Mouse (Mus musculus) kidney, embryonic 15.5 days (tissue): Measurements from ENCODE around the gene Aspg. TPM values are rescaled to one million over a fixed set of nuclear protein-coding genes. Genes with fewer than 3 reads are reported as not detected.
A peak's percentile ranks its signal among the peaks of the same experiment; 100 is the strongest.

ENCODE experiments used
- ATAC-seq: fragments of 200-750 bp; cut with Nextera tagmentation; replicated peaks from 2 replicates; pipeline ENCODE4 v1.8.0; 2017; ENCODE audit warnings: moderate TSS enrichment; ENCODE audit not compliant: low FRiP score
- H3K27ac ChIP-seq: fragments of 300-500 bp; sonication (generic); 2 replicates; pipeline ENCODE4 v1.5.1; 2015; ENCODE audit warnings: mild to moderate bottlenecking, inconsistent platforms
- H3K27me3 ChIP-seq: fragments of 300-500 bp; sonication (generic); 2 replicates; pipeline ENCODE4 v1.6.1; 2015; ENCODE audit warnings: inconsistent platforms
- H3K36me3 ChIP-seq: fragments of 300-500 bp; sonication (generic); 2 replicates; pipeline ENCODE4 v1.6.1; 2015; ENCODE audit warnings: inconsistent platforms
- H3K4me1 ChIP-seq: fragments of 300-500 bp; sonication (generic); 2 replicates; pipeline ENCODE4 v1.6.1; 2015; ENCODE audit warnings: inconsistent platforms
- H3K4me2 ChIP-seq: fragments of 300-500 bp; sonication (generic); 2 replicates; pipeline ENCODE4 v1.6.1; 2015; ENCODE audit warnings: moderate library complexity, mild to moderate bottlenecking, inconsistent platforms
- H3K4me3 ChIP-seq: fragments of 300-500 bp; sonication (generic); replicated peaks from 2 replicates; pipeline ENCODE4 v1.5.1; 2015; ENCODE audit warnings: mild to moderate bottlenecking, inconsistent platforms
- H3K9ac ChIP-seq: fragments of 300-500 bp; sonication (generic); 2 replicates; pipeline ENCODE4 v1.6.1; 2015; ENCODE audit warnings: mild to moderate bottlenecking, inconsistent platforms
- H3K9me3 ChIP-seq: fragments of 300-500 bp; sonication (generic); replicated peaks from 2 replicates; pipeline ENCODE4 v1.6.1; 2016; ENCODE audit warnings: inconsistent platforms
- WGBS: fragments of 180-500 bp; shearing (Covaris S2); methylation state at CpG from one replicate; pipeline ENCODE4 v1.1.7; 2015; ENCODE audit warnings: mixed read lengths; 5-methylcytosine and 5-hydroxymethylcytosine counted together
- polyA plus RNA-seq: library from polyadenylated mRNA; unstranded; fragments of >200 nt; fragmentation: Nextera tagmentation; extraction: Ambion mirVana; gene quantifications from 2 replicates; pipeline ENCODE4 v1.2.1, GENCODE M21; 2015

Gene Aspg
- polyA plus RNA-seq, 1 experiment from 2014 or later, result 1.9 TPM

DNA sequence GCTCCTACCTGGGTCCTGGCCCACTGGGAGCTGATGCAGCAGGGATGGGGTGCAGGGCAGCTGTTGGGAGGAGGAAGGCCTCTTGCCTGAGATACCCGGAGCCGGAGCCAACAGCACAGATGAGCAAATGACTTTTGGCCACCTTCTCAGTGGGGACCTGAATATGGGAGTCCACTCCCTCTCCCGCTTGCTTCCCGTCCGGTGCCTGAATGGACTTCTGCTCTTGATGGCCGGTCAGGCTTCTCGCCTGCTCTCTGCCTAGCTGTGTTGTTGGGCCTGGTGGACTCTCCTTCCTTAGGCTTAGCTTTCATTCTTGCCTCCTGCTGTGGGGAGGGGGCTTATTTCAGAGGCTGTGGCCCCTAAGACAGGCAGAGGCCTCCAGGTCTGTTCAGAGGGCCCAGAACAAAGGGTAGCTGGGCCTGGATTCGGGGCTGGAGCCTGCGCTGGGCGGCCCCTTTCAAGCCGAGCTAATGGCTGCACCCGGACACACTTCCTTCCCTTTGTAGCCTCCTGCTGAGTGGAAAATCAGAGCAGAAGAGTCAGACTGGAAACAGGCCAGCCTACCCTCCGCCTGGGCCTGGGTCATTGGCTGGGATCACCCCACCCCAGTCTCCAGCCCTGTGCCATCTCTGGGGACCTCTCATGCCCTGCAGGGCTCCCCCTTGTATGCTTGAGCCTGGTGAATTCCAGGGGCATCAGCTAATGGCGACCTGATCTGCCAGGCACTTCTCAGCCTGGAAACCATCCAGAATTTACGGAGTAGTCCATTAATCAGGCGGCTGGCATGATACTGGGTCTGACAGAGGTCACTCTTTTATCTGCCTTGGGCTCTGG is 49.0 kb downstream of the Aspg start:
- Histone ChIP-seq H3K4me2 (0 out of 2 replicates have a peak overlapping the region, but pooled peaks have one; percentile 0), H3K9ac (no peak overlapping the region), H3K9me3 (no peaks in the 10 kb centered on the region), H3K36me3 (peaks cover 6% of the 10 kb centered on the region; the same call in 1 of the 2 replicates), H3K27me3 (no peaks in the 10 kb centered on the region), H3K4me3 (no peak overlapping the region), H3K27ac (peak overlapping the region; percentile 80), H3K4me1 (peaks cover 37% of the 10 kb centered on the region)
- WGBS, result 64% methylated on average over 16 of the region's 16 CpGs
- ATAC-seq, result no peak

- ATAC-seq, result no peak
- H3K9me3 ChIP-seq, result no peaks in the 10 kb centered on the region
- 0 out of 2 replicates have a peak, but pooled peaks cover 3% of the 10 kb centered on the region for H3K27me3 ChIP-seq
- peaks cover 28% of the 10 kb centered on the region for H3K4me1 ChIP-seq
- H3K36me3 ChIP-seq, result peaks cover 6% of the 10 kb centered on the region; the same call in 1 of the 2 replicates
- no peak overlapping the region for H3K4me2 ChIP-seq
- H3K9ac ChIP-seq, result no peak overlapping the region
- 83% methylated on average over 6 of the region's 6 CpGs for WGBS
- H3K27ac ChIP-seq, result no peak overlapping the region
- no peak overlapping the region for H3K4me3 ChIP-seq
Observed at GRCm38 (mm10) chr12:112156804-112157203, 50.3 kb downstream of the Aspg start.

DNA sequence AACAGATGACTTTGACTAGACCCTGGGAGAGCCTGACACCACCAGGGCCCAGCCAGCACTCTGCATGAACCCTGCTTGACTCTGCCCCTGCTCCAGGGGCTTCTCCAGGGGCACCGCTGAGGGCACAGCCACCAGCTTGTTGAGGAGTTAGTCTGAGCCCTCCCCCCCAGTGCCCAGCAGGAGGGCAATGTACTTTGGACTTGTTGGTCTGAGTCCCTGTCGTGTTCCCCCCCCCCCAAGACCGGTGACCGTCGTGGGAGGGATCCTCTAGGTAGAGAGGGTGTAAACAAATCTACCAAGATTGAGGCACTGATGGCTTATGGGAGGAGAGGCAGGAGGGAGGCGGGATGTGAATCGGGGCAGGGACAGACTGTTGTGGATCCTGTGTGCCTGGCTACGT is 51.8 kb downstream of the Aspg start:
- no peak overlapping the region for H3K9ac ChIP-seq
- no peak overlapping the region for H3K4me2 ChIP-seq
- H3K27ac ChIP-seq, result no peak overlapping the region
- peaks cover 21% of the 10 kb centered on the region for H3K4me1 ChIP-seq
- 48% methylated on average over 8 of the region's 8 CpGs for WGBS
- ATAC-seq, result peak; percentile 19; the same call in 1 of the 2 replicates
- H3K9me3 ChIP-seq, result no peaks in the 10 kb centered on the region
- H3K36me3 ChIP-seq, result peaks cover 6% of the 10 kb centered on the region; the same call in 1 of the 2 replicates
- 0 out of 2 replicates have a peak, but pooled peaks cover 3% of the 10 kb centered on the region for H3K27me3 ChIP-seq
- H3K4me3 ChIP-seq, result no peak overlapping the region

- no peak overlapping the region for H3K27ac ChIP-seq
- peaks cover 6% of the 10 kb centered on the region; the same call in 1 of the 2 replicates for H3K36me3 ChIP-seq
- H3K9me3 ChIP-seq, result no peaks in the 10 kb centered on the region
- ATAC-seq, result no peak
- H3K4me3 ChIP-seq, result no peak overlapping the region
- H3K9ac ChIP-seq, result no peak overlapping the region
- H3K4me1 ChIP-seq, result peaks cover 17% of the 10 kb centered on the region
- no peak overlapping the region for H3K4me2 ChIP-seq
- H3K27me3 ChIP-seq, result 0 out of 2 replicates have a peak, but pooled peaks cover 3% of the 10 kb centered on the region
Observed at GRCm38 (mm10) chr12:112158784-112159183, 52.3 kb downstream of the Aspg start.

- H3K9ac ChIP-seq, result no peak overlapping the region
- H3K4me2 ChIP-seq, result no peak overlapping the region
- H3K27ac ChIP-seq, result no peak overlapping the region
Observed at GRCm38 (mm10) chr12:112163981-112164839, 57.7 kb downstream of the Aspg start.

GRCm38 (mm10) chr12:112164840-112165219 is 58.4 kb downstream of the Aspg start:
- Histone ChIP-seq H3K36me3 (no peaks in the 10 kb centered on the region), H3K4me3 (no peak overlapping the region), H3K9ac (no peak overlapping the region), H3K9me3 (no peaks in the 10 kb centered on the region), H3K27ac (no peak overlapping the region), H3K4me2 (no peak overlapping the region), H3K27me3 (0 out of 2 replicates have a peak, but pooled peaks cover 3% of the 10 kb centered on the region), H3K4me1 (peaks cover 27% of the 10 kb centered on the region)
- WGBS, result 65% methylated on average over 6 of the region's 6 CpGs
- no peak for ATAC-seq

More at GRCm38 (mm10) chr12:112163981-112164839, 57.7 kb downstream of the Aspg start:
- Histone ChIP-seq H3K4me1 (peaks cover 21% of the 10 kb centered on the region), H3K4me3 (no peak overlapping the region), H3K27me3 (0 out of 2 replicates have a peak, but pooled peaks cover 3% of the 10 kb centered on the region), H3K9me3 (no peaks in the 10 kb centered on the region), H3K36me3 (no peaks in the 10 kb centered on the region)
- WGBS, result 45% methylated on average over 16 of the region's 16 CpGs
- ATAC-seq, result no peak; the same call in 1 of the 2 replicates

DNA sequence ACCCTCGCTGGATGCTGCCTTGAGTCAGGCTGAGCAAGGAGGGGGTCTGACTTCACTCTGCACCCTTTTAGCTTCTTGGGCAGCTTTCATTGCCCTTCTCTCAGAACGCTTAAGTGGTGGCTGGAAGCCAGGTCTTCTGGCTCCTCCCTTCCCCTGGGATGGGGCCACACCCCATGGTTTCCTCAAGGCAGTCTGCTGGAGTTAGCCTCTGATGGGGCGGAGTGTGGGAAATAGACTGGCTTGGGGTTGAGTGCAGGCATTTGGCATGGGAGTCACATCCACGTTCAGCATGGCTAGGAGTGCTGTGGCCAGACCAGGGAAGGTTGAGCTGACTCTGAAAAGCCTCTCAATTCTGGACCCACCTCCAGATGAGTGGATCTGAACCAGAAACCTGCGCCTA is 62.8 kb downstream of the Aspg start:
- no peak overlapping the region for H3K4me2 ChIP-seq
- WGBS, result 52% methylated on average over 5 of the region's 5 CpGs
- H3K36me3 ChIP-seq, result no peaks in the 10 kb centered on the region
- no peak overlapping the region for H3K9ac ChIP-seq
- no peak for ATAC-seq
- no peak overlapping the region for H3K27ac ChIP-seq
- no peaks in the 10 kb centered on the region for H3K9me3 ChIP-seq
- H3K27me3 ChIP-seq, result peaks cover 3% of the 10 kb centered on the region; the same call in 1 of the 2 replicates
- no peak overlapping the region for H3K4me3 ChIP-seq
- peaks cover 32% of the 10 kb centered on the region for H3K4me1 ChIP-seq

- 49% methylated on average over 20 of the region's 20 CpGs for WGBS
- no peaks in the 10 kb centered on the region for H3K9me3 ChIP-seq
Observed at GRCm38 (mm10) chr12:112170671-112171574, 64.4 kb downstream of the Aspg start.

DNA sequence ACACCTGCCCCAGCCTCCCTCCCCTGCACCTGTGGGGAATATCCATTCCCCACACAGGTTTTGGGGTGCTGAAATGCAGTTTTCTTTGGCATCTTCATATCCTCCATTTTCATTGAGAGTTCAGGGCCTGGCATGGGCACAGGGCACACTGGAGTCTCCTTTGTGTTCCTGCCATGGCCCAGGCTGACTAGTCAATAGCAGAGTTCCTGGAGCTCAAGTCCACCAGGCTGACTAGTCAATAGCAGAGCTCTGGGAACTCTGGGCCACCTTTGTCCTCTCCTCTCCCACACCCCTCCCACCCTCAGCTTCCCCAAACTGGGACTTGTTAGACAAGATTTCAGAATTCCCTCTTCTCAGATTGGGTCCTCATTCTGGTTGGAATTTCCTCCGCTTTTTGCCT is 65.2 kb downstream of the Aspg start:
- no peak overlapping the region for H3K9ac ChIP-seq
- 95% methylated on average over 1 of the region's 1 CpGs for WGBS
- no peaks in the 10 kb centered on the region for H3K9me3 ChIP-seq
- no peak for ATAC-seq
- peaks cover 5% of the 10 kb centered on the region; the same call in 1 of the 2 replicates for H3K36me3 ChIP-seq
- no peak overlapping the region for H3K27ac ChIP-seq
- peaks cover 24% of the 10 kb centered on the region for H3K4me1 ChIP-seq
- H3K4me3 ChIP-seq, result no peak overlapping the region
- H3K4me2 ChIP-seq, result no peak overlapping the region
- peaks cover 3% of the 10 kb centered on the region; the same call in 1 of the 2 replicates for H3K27me3 ChIP-seq

More at GRCm38 (mm10) chr12:112170671-112171574, 64.4 kb downstream of the Aspg start:
- no peak overlapping the region for H3K27ac ChIP-seq
- H3K36me3 ChIP-seq, result peaks cover 2% of the 10 kb centered on the region; the same call in 1 of the 2 replicates
- no peak overlapping the region for H3K4me2 ChIP-seq
- H3K4me1 ChIP-seq, result peaks cover 25% of the 10 kb centered on the region
- H3K9ac ChIP-seq, result no peak overlapping the region
- H3K27me3 ChIP-seq, result peaks cover 3% of the 10 kb centered on the region; the same call in 1 of the 2 replicates
- H3K4me3 ChIP-seq, result no peak overlapping the region
- ATAC-seq, result no peak

DNA sequence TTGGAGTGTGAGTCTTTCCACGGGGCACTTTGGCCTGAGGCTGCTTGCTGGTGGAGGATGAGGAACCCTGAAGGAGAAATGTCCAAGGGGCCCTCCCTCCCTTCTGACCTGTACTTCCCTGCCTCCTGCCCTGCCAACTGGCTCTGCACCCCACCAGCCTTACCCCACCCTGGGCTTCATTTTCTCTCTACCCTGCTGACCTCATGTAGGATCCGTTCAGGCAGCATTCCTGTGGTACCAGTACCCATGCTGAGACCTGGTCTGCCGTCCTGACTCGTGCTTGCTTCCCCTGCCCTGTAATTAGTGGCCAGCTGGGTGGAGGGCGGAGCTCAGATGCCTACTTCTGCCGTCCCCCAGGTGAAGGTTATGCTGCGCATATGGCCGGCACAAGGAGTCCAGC is 65.7 kb downstream of the Aspg start:
- ATAC-seq, result no peak
- peaks cover 21% of the 10 kb centered on the region for H3K4me1 ChIP-seq
- peaks cover 7% of the 10 kb centered on the region; the same call in 1 of the 2 replicates for H3K36me3 ChIP-seq
- H3K4me3 ChIP-seq, result no peak overlapping the region
- peaks cover 3% of the 10 kb centered on the region; the same call in 1 of the 2 replicates for H3K27me3 ChIP-seq
- WGBS, result 65% methylated on average over 8 of the region's 8 CpGs
- no peaks in the 10 kb centered on the region for H3K9me3 ChIP-seq
- H3K4me2 ChIP-seq, result no peak overlapping the region
- no peak overlapping the region for H3K27ac ChIP-seq
- H3K9ac ChIP-seq, result no peak overlapping the region
